Comparison of ENCODE assay signal across 10 mouse cellular contexts in the genomic region with DNA sequence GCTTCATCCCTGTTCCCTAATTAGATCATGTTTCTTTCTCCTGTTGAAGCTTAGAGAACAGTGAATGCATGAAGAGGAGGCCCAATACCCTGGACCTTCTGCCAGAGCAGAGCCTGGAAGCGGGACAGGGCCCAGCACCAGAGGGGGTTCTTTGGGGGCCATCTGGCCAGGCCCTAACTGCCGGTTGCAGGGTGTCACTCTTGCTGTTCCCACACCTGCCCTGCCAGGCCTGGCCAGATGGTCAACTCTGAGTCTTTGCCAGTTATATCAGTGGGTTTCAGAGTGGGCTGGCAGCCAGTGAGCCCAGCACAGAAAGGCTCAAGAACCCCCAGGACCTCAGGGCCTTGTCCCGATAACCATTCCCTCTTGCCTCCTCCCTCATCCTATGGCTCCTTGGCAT. TPM values are rescaled to one million over a fixed set of nuclear protein-coding genes. Genes with fewer than 3 reads are reported as not detected.
A peak's percentile ranks its signal among the peaks of the same experiment; 100 is the strongest.
DNase-seq lines count a peak whose midpoint lies in the region; ATAC-seq and TF ChIP-seq lines count a peak whose summit lies in the region.
"Had no signal": no experiment of that assay in that cellular context is flagged by ENCODE, and none has a peak within 500 bp of the region (broad histone marks: within the 10 kb centered on the region; RNA-seq: fewer than 3 reads in every experiment).

No protein-coding gene starts in this region.

- H3K4me3 ChIP-seq in kidney, embryonic 15.5 days (replicated peaks), result no peak overlapping the region
- no peak overlapping the region for H3K4me3 ChIP-seq in kidney, embryonic 14.5 days (ENCODE audit: low read length)
- peak overlapping the region; percentile 95 for H3K4me3 ChIP-seq in hindbrain, embryonic 14.5 days (replicated peaks; ENCODE audit: low read length)
- peak overlapping the region; percentile 91; the same call in 1 of the 2 replicates for H3K4me3 ChIP-seq in neural tube, embryonic 12.5 days
- H3K4me3 ChIP-seq in thymus, adult 2 months (ENCODE audit: control insufficient read depth, insufficient read depth, low read length), result no peak overlapping the region

- WGBS in kidney, embryonic 15.5 days, result 82% methylated on average over 3 of the region's 3 CpGs
- 75% methylated on average over 3 of the region's 3 CpGs for WGBS in kidney, embryonic 14.5 days
- 43% methylated on average over 3 of the region's 3 CpGs for WGBS in hindbrain, embryonic 14.5 days
- WGBS in neural tube, embryonic 12.5 days, result 69% methylated on average over 3 of the region's 3 CpGs
- 94% methylated on average over 3 of the region's 3 CpGs for WGBS in thymus, adult 2 months

- 0 out of 2 replicates have a peak overlapping the region, but pooled peaks have one; percentile 29 for H3K27ac ChIP-seq in kidney, embryonic 15.5 days
- H3K27ac ChIP-seq in kidney, embryonic 14.5 days (ENCODE audit: low read depth, low read length), result no peak overlapping the region
- H3K27ac ChIP-seq in hindbrain, embryonic 14.5 days, result peak overlapping the region; percentile 56; the same call in 1 of the 2 replicates
- H3K27ac ChIP-seq in neural tube, embryonic 12.5 days, result peak overlapping the region; percentile 15; the same call in 1 of the 2 replicates
- no peak overlapping the region for H3K27ac ChIP-seq in thymus, adult 2 months (ENCODE audit: control insufficient read depth, insufficient read depth, low read length)
- H3K27ac ChIP-seq: macrophage had no signal

- no peak overlapping the region for H3K9ac ChIP-seq in kidney, embryonic 15.5 days
- no peak overlapping the region for H3K9ac ChIP-seq in kidney, embryonic 14.5 days (ENCODE audit: low read depth, low read length)
- H3K9ac ChIP-seq in hindbrain, embryonic 14.5 days, result peak overlapping the region; percentile 96; the same call in 1 of the 2 replicates
- peak overlapping the region; percentile 95; the same call in 1 of the 2 replicates for H3K9ac ChIP-seq in neural tube, embryonic 12.5 days

- H3K9me3 ChIP-seq in kidney, embryonic 15.5 days (replicated peaks), result no peaks in the 10 kb centered on the region
- H3K9me3 ChIP-seq in kidney, embryonic 14.5 days (ENCODE audit: control insufficient read depth, low read length), result no peaks in the 10 kb centered on the region
- H3K9me3 ChIP-seq in hindbrain, embryonic 14.5 days (ENCODE audit: control insufficient read depth, low read length), result no peaks in the 10 kb centered on the region
- H3K9me3 ChIP-seq in neural tube, embryonic 12.5 days, result no peaks in the 10 kb centered on the region

- no peak overlapping the region for H3K4me2 ChIP-seq in kidney, embryonic 15.5 days
- H3K4me2 ChIP-seq in kidney, embryonic 14.5 days (replicated peaks; ENCODE audit: low read depth, low read length), result no peak overlapping the region; the same call in 1 of the 2 replicates
- peak overlapping the region; percentile 84 for H3K4me2 ChIP-seq in hindbrain, embryonic 14.5 days (replicated peaks)
- H3K4me2 ChIP-seq in neural tube, embryonic 12.5 days (replicated peaks), result peak overlapping the region; percentile 69

- ATAC-seq in kidney, embryonic 15.5 days (replicated peaks; ENCODE audit: low FRiP score), result no peak
- no peak for ATAC-seq in kidney, embryonic 14.5 days (ENCODE audit: low FRiP score, low TSS enrichment)
- ATAC-seq in hindbrain, embryonic 14.5 days (ENCODE audit: low FRiP score), result no peak
- no peak for ATAC-seq in neural tube, embryonic 12.5 days (ENCODE audit: low FRiP score, low read depth)

- no peak for TF ChIP-seq POLR2A in thymus, adult 2 months (IDR thresholded peaks at IDR 0.05; ENCODE audit: control insufficient read depth, extremely low read depth, insufficient read depth, low read length, poor library complexity)

- peak; percentile 96 to 97 for DNase-seq in cerebellum, postnatal 36 days
- no peak for DNase-seq in hindbrain, embryonic 14.5 days (ENCODE audit: low spot score)
- no peak for DNase-seq in right cerebral cortex, postnatal 4 days
- DNase-seq in embryo, embryonic 9.5 days (ENCODE audit: extremely low spot score), result no peak
- no peak for DNase-seq in thymus, adult 2 months
- DNase-seq: kidney, adult 2 months had no signal

- TF ChIP-seq CTCF in thymus, adult 2 months (IDR thresholded peaks at IDR 0.05; ENCODE audit: borderline replicate concordance, control insufficient read depth, extremely low read depth, insufficient read depth, low read length, poor library complexity), result no peak

- H3K4me1 ChIP-seq in kidney, embryonic 15.5 days, result peaks cover 35% of the 10 kb centered on the region
- H3K4me1 ChIP-seq in kidney, embryonic 14.5 days (ENCODE audit: control insufficient read depth, insufficient read depth, low read length), result peaks cover 25% of the 10 kb centered on the region
- H3K4me1 ChIP-seq in hindbrain, embryonic 14.5 days (replicated peaks; ENCODE audit: control insufficient read depth, insufficient read depth, low read length), result peaks cover 34% of the 10 kb centered on the region
- peaks cover 31% of the 10 kb centered on the region for H3K4me1 ChIP-seq in neural tube, embryonic 12.5 days
- H3K4me1 ChIP-seq in thymus, adult 2 months (replicated peaks; ENCODE audit: control insufficient read depth, insufficient read depth, low read length), result peaks cover 37% of the 10 kb centered on the region

- peaks cover 12% of the 10 kb centered on the region for H3K36me3 ChIP-seq in kidney, embryonic 15.5 days
- H3K36me3 ChIP-seq in kidney, embryonic 14.5 days (ENCODE audit: control insufficient read depth, insufficient read depth, low read length), result no peaks in the 10 kb centered on the region
- no peaks in the 10 kb centered on the region for H3K36me3 ChIP-seq in hindbrain, embryonic 14.5 days (replicated peaks; ENCODE audit: control insufficient read depth, insufficient read depth)
- peaks cover 14% of the 10 kb centered on the region for H3K36me3 ChIP-seq in neural tube, embryonic 12.5 days
- H3K36me3 ChIP-seq in thymus, adult 2 months (ENCODE audit: control insufficient read depth, insufficient read depth, low read length), result no peaks in the 10 kb centered on the region

- H3K27me3 ChIP-seq in kidney, embryonic 15.5 days, result peaks cover 8% of the 10 kb centered on the region
- peaks cover 3% of the 10 kb centered on the region; the same call in 1 of the 2 replicates for H3K27me3 ChIP-seq in kidney, embryonic 14.5 days (ENCODE audit: control insufficient read depth, insufficient read depth, low read length)
- H3K27me3 ChIP-seq in hindbrain, embryonic 14.5 days (ENCODE audit: control insufficient read depth, insufficient read depth, low read length), result peaks cover 4% of the 10 kb centered on the region; the same call in 1 of the 2 replicates
- H3K27me3 ChIP-seq in neural tube, embryonic 12.5 days (replicated peaks), result no peaks in the 10 kb centered on the region
- no peaks in the 10 kb centered on the region for H3K27me3 ChIP-seq in thymus, adult 2 months (ENCODE audit: control insufficient read depth, insufficient read depth, low read length)

RNA-seq across cellular contexts. Expression of a gene that starts 2.9 kb away (rescaled TPM):
- polyA plus RNA-seq in kidney, embryonic 15.5 days (2015; fragmentation: Nextera tagmentation; extraction: Ambion mirVana), result 2.4 and 2.6 TPM in 2 replicates
- polyA plus RNA-seq in kidney, embryonic 14.5 days (2014; fragmentation: Nextera tagmentation; extraction: Ambion mirVana), result 3.5 and 5.5 TPM in 2 replicates
- polyA plus RNA-seq in hindbrain, embryonic 14.5 days (2014; fragmentation: Nextera tagmentation; extraction: Ambion mirVana), result 17.9 and 19.2 TPM in 2 replicates
- polyA plus RNA-seq in neural tube, embryonic 12.5 days (2016; fragmentation: Nextera tagmentation; extraction: Ambion mirVana), result 12.2 and 15.1 TPM in 2 replicates
- 36.3 and 41.9 TPM in 2 replicates for polyA plus RNA-seq in thymus, adult 2 months (2012; rRNA removed)

RNA-seq across cellular contexts. Expression of a gene that starts 50.6 kb away (rescaled TPM):
- 0.04 TPM in 1 of 2 replicates, not detected in the other for polyA plus RNA-seq in kidney, embryonic 15.5 days (2015; fragmentation: Nextera tagmentation; extraction: Ambion mirVana)
- not detected in 2 replicates for polyA plus RNA-seq in kidney, embryonic 14.5 days (2014; fragmentation: Nextera tagmentation; extraction: Ambion mirVana)
- 0.04 and 0.12 TPM in 2 replicates for polyA plus RNA-seq in hindbrain, embryonic 14.5 days (2014; fragmentation: Nextera tagmentation; extraction: Ambion mirVana)
- polyA plus RNA-seq in neural tube, embryonic 12.5 days (2016; fragmentation: Nextera tagmentation; extraction: Ambion mirVana), result 0.10 and 0.15 TPM in 2 replicates
- polyA plus RNA-seq in thymus, adult 2 months (2012; rRNA removed), result 0.26 and 0.42 TPM in 2 replicates
- polyA plus RNA-seq: macrophage had no signal

RNA-seq across cellular contexts. Expression of a gene that starts 52.5 kb away (rescaled TPM):
- polyA plus RNA-seq in kidney, embryonic 15.5 days (2015; fragmentation: Nextera tagmentation; extraction: Ambion mirVana), result 0.10 TPM in 1 of 2 replicates, not detected in the other
- not detected in 2 replicates for polyA plus RNA-seq in kidney, embryonic 14.5 days (2014; fragmentation: Nextera tagmentation; extraction: Ambion mirVana)
- polyA plus RNA-seq in hindbrain, embryonic 14.5 days (2014; fragmentation: Nextera tagmentation; extraction: Ambion mirVana), result 0.16 and 0.31 TPM in 2 replicates
- polyA plus RNA-seq in neural tube, embryonic 12.5 days (2016; fragmentation: Nextera tagmentation; extraction: Ambion mirVana), result 0.23 TPM in 1 of 2 replicates, not detected in the other
- 3.5 and 5.3 TPM in 2 replicates for polyA plus RNA-seq in thymus, adult 2 months (2012; rRNA removed)
- polyA plus RNA-seq: macrophage had no signal

Comparison
In these comparisons a context has a peak if more than half of its experiments do, and no peak if none do; other contexts are left out.
1. H3K27ac ChIP-seq: peak in kidney, embryonic 15.5 days (single experiment), hindbrain, embryonic 14.5 days (single experiment) and neural tube, embryonic 12.5 days (single experiment); none in kidney, embryonic 14.5 days (single experiment) and thymus, adult 2 months (single experiment).
2. H3K4me2 ChIP-seq: peak in hindbrain, embryonic 14.5 days (single experiment) and neural tube, embryonic 12.5 days (single experiment); none in kidney, embryonic 15.5 days (single experiment) and kidney, embryonic 14.5 days (single experiment).
3. H3K4me3 ChIP-seq: peak in hindbrain, embryonic 14.5 days (single experiment) and neural tube, embryonic 12.5 days (single experiment); none in kidney, embryonic 15.5 days (single experiment), kidney, embryonic 14.5 days (single experiment) and thymus, adult 2 months (single experiment).
4. H3K9ac ChIP-seq: peak in hindbrain, embryonic 14.5 days (single experiment) and neural tube, embryonic 12.5 days (single experiment); none in kidney, embryonic 15.5 days (single experiment) and kidney, embryonic 14.5 days (single experiment).
5. DNase-seq: peak in cerebellum, postnatal 36 days (2 of 2); none in hindbrain, embryonic 14.5 days (single experiment), right cerebral cortex, postnatal 4 days (single experiment), embryo, embryonic 9.5 days (single experiment) and thymus, adult 2 months (single experiment).